Mouse (Mus musculus) Patski (cell line): ENCODE results near the gene Slc35f3. TPM values are rescaled to one million over a fixed set of nuclear protein-coding genes. Genes with fewer than 3 reads are reported as not detected.

Source experiments
- ATAC-seq: fragments of 100-300 bp; one replicate; pipeline ENCODE4 v1.8.0; 2021
- CTCF ChIA-PET: fragments of 350-600 bp; sonication (Branson Sonifier 250); formaldehyde crosslinking; loops from one replicate; lab custom pipeline; 2022; ENCODE audit warnings: inconsistent platforms; lab: Charles Lee
- POLR2A ChIA-PET: fragments of 350-600 bp; sonication (Branson Sonifier 250); formaldehyde crosslinking; loops from one replicate; lab custom pipeline; 2022; ENCODE audit warnings: antibody characterized with exemption, inconsistent platforms; lab: Charles Lee
- DNase-seq: peaks from one replicate; pipeline ENCODE4 v3.0.0-alpha.2; 2011; ENCODE audit warnings: low read depth, low spot score
- H3K27me3 ChIP-seq: fragments of 371-371 bp; one replicate; pipeline ENCODE4 v1.5.1; 2021
- CTCF ChIP-seq: fragments of 100-300 bp; IDR thresholded peaks from one replicate; pipeline ENCODE4 v1.5.1; 2021
- in situ Hi-C: fragments of 300-500 bp; cut with MboI; formaldehyde crosslinking; loops from 3 replicates; pipeline ENCODE4 v1.11.1; 2018; ENCODE audit warnings: low pct_unique_long_range_greater_than_20kb, mixed read lengths
- polyA plus RNA-seq: library from polyadenylated mRNA; unstranded; gene quantifications from one replicate; pipeline ENCODE4 v1.2.3, GENCODE M21; 2021

Gene Slc35f3
- polyA plus RNA-seq, 1 experiment from 2014 or later, result 24.4 TPM

- DNase-seq (peak; percentile 92), ATAC-seq (peak; percentile 91)
- no peaks in the 10 kb centered on the region for H3K27me3 ChIP-seq
- TF ChIP-seq CTCF, result no peak
- in situ Hi-C loops, result no loop called here
- POLR2A ChIA-PET, result interaction anchor here (1.3 kb wide), 1 partner anchor 33 kb away, joined by 3 read pairs; no protein-coding TSS in a partner anchor
- CTCF ChIA-PET, result interaction anchor here (1.5 to 2.2 kb wide), 2 partner anchors 28 to 61 kb away, joined by 3 to 11 read pairs; partner anchors contain the start of gene Slc35f3
Measured at GRCm38 (mm10) chr8:126359296-126359695, 60.9 kb downstream of the Slc35f3 start.

DNA sequence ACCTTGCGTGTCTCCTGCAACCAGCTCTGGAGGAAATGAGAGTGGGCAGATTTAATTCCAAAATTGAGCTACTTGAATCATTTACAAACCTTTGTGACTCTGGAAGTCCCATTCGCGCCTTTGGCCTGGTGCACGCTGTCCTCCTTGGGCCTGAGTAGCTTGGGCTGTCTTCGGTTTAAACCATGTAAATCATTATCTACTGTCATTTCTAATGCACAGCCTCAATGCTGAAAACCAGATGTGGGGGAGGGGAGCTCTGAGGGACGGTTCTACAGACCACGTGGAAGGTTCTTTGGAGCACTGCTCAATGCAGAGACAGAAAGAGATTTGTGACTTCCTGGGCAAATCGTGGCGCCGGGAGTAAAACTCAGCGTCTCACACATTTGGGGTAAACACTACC lies 61.7 kb downstream of the Slc35f3 start:
- H3K27me3 ChIP-seq, result no peaks in the 10 kb centered on the region
- ATAC-seq (no peak), DNase-seq (no peak)
- POLR2A ChIA-PET, result interaction anchor here (1.3 kb wide), 1 partner anchor 32 kb away, joined by 3 read pairs; no protein-coding TSS in a partner anchor
- CTCF ChIA-PET, result interaction anchor here (0.7 to 2.2 kb wide), 3 partner anchors 12 to 62 kb away, joined by 3 to 11 read pairs (median 4); partner anchors contain the start of gene Slc35f3
- TF ChIP-seq CTCF, result no peak
- in situ Hi-C loops, result no loop called here

DNA sequence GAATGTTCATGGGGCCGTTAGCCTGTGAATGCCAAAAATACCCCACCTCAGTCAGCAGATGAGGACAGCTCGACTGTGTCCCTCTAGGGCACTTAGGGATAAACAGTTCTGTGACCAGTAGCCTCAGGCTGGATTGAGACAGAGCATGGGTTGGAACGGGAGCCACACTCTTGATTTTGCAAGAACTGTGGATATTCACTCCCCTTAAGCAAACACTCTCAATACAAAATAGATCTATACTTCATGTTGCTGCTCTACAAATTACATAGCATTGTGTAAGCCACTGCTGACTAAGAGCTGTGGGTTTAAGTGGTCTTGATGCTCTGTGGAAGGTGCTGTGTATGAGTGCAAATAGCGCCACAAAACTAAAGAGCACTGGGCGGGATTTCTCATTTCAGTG lies 62.3 kb downstream of the Slc35f3 start:
- in situ Hi-C loops, result no loop called here
- no peak for TF ChIP-seq CTCF
- DNase-seq, result no peak
- no peak for ATAC-seq
- ChIA-PET CTCF (interaction anchor here (0.7 to 2.2 kb wide), 3 partner anchors 11 to 63 kb away, joined by 3 to 11 read pairs (median 4); partner anchors contain the start of gene Slc35f3), POLR2A (no interaction called here)
- no peaks in the 10 kb centered on the region for H3K27me3 ChIP-seq

DNA sequence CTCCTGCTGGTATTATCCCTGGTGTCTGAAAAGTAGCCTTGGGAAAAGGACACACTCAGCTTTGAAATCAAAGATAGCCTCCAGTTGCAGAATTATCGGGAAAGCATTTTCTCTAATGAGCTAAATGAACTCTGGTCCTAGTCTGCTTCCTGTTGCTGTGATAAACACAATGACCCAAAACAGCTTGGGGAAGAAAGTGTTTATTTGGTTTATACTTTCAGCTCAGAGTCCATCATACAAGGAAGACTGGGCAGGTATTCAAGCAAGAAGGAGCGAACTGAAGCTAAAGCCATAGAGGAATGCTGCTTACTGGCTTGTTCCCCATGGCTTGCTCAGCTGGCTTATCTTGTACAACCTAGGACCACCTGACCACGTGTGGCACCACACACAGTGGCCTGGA lies 67.9 kb downstream of the Slc35f3 start:
- no peak for ATAC-seq
- H3K27me3 ChIP-seq, result no peaks in the 10 kb centered on the region
- CTCF ChIA-PET, result interaction anchor here (1.1 to 2.4 kb wide), 4 partner anchors 11 to 69 kb away, joined by 3 to 8 read pairs (median 4); no protein-coding TSS in a partner anchor
- POLR2A ChIA-PET, result no interaction called here
- DNase-seq, result no peak
- TF ChIP-seq CTCF, result no peak
- in situ Hi-C loops, result no loop called here

DNA sequence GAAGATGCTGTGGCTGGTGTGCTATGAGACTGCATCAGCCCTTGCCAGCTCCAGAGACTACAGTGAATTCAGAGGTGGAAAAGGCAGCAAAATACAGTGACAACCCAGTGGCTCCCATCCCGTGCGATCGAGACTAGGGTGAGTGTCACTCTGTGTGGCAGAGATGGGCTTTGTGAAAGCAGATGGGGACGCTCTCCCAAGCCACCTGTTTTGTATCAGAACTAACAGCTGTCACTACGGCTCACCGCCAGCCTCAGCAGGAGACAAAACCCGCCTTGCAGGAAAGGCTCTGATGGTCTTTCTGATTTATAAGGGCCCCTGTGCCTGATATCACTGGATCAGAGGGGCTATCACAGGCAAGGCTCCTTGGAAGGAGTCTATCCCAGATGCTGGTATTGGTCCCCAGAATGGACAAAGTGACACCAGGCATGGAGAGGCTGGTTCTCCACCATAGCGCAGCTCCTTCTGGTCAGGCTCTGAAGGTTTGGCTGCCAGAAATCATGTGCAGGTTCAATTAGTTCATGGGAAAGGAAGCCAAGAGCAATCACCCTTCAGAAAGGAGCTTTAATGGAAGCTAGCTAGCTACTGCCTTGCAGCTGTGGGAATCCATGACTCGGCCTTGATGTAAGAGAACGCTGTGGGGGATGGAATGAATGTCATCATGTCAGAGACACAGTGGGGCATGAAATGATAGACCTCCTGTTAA lies 70.1 kb downstream of the Slc35f3 start:
- no peaks in the 10 kb centered on the region for H3K27me3 ChIP-seq
- ChIA-PET CTCF (interaction anchor here (2.1 kb wide), 1 partner anchor 15 kb away, joined by 10 read pairs; no protein-coding TSS in a partner anchor), POLR2A (no interaction called here)
- no peak for TF ChIP-seq CTCF
- DNase-seq (no peak), ATAC-seq (no peak)
- in situ Hi-C loops, result no loop called here

DNA sequence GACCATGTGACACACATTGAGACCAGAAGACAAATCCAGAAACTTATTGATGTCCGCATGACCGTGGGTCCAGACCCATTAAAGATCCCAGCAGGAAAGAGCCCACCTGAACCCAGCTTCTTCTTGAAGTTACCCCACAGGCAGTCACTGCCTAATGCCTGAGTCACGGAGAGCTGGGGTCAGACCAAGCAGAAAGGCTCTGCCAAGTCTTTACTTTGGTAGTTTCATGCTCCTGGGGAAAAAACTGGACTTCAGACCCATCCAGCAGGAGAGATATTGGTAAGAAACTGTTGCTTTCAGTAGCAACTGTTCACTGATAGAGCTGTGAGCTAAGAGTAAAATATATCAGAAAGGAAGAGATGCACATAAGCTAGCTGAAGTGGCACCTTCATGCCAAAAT lies 73.5 kb downstream of the Slc35f3 start:
- in situ Hi-C loops, result no loop called here
- no peaks in the 10 kb centered on the region for H3K27me3 ChIP-seq
- DNase-seq (no peak), ATAC-seq (no peak)
- POLR2A ChIA-PET, result no interaction called here
- CTCF ChIA-PET, result interaction anchor here (1.6 to 2.3 kb wide), 3 partner anchors 11 to 75 kb away, joined by 3 to 6 read pairs (median 6); no protein-coding TSS in a partner anchor
- no peak for TF ChIP-seq CTCF

DNA sequence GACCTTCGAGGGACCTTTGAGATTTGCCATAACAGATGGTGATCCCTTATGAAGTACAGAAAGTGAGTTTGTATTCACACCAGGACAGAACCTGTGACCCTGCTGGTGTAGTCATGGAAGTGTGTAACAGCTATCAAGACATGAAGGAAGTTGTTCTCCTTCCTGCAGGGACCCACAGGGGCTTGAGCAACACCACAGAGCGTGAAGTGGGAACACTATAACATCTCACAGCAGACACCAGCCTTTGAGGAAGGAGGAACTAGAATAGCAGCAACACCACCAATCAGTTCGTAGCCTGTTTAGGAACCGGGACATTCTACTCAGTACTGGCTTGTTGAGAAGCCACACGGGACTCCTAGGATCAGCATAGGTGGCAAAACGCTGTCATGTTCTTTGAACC lies 81.2 kb downstream of the Slc35f3 start:
- in situ Hi-C loops, result no loop called here
- ATAC-seq (no peak), DNase-seq (no peak)
- ChIA-PET POLR2A (interaction anchor here (0.8 kb wide), 1 partner anchor 10 kb away, joined by 3 read pairs; no protein-coding TSS in a partner anchor), CTCF (interaction anchor here (0.8 to 1.6 kb wide), 2 partner anchors 9 to 26 kb away, joined by 3 to 4 read pairs; no protein-coding TSS in a partner anchor)
- TF ChIP-seq CTCF, result no peak
- no peaks in the 10 kb centered on the region for H3K27me3 ChIP-seq

GRCm38 (mm10) chr8:126380141-126380540 lies 81.8 kb downstream of the Slc35f3 start:
- ATAC-seq, result no peak
- in situ Hi-C loops, result no loop called here
- ChIA-PET POLR2A (interaction anchor here (0.8 kb wide), 1 partner anchor 10 kb away, joined by 3 read pairs; no protein-coding TSS in a partner anchor), CTCF (interaction anchor here (1.6 kb wide), 1 partner anchor 10 kb away, joined by 4 read pairs; no protein-coding TSS in a partner anchor)
- DNase-seq, result no peak
- no peaks in the 10 kb centered on the region for H3K27me3 ChIP-seq
- TF ChIP-seq CTCF, result no peak

DNA sequence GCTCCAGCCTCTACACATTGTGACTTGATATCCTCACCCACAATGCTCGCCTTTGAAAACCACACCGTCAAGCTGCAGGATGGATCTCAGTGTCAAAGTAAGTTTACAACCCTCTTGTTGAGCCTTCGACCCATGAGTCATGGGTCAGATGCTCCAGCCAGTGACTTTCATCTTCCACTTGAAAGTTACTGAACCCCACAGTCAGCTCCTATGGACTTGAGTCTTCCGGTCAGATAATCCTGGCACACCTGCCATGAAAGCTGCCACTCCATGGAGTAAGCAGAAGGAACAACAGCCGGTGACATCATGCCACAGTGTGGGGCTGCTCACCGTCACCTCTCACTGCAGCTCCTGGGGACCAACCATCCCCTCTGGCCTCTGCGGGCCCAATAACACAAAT lies 82.9 kb downstream of the Slc35f3 start:
- TF ChIP-seq CTCF, result no peak
- in situ Hi-C loops, result no loop called here
- ATAC-seq (no peak), DNase-seq (no peak)
- POLR2A ChIA-PET, result no interaction called here
- no peaks in the 10 kb centered on the region for H3K27me3 ChIP-seq
- CTCF ChIA-PET, result interaction anchor here (0.9 to 3.2 kb wide), 5 partner anchors 9 to 84 kb away, joined by 3 to 10 read pairs (median 4); no protein-coding TSS in a partner anchor

- ChIA-PET POLR2A (interaction anchor here (1.1 kb wide), 1 partner anchor 116 kb away, joined by 3 read pairs; no protein-coding TSS in a partner anchor), CTCF (interaction anchor here (1.1 to 4.3 kb wide), 12 partner anchors 8 to 115 kb away, joined by 3 to 23 read pairs (median 4); partner anchors contain the start of gene Slc35f3)
- in situ Hi-C loops, result no loop called here
- ATAC-seq, result no peak
- no peak for DNase-seq
- no peaks in the 10 kb centered on the region for H3K27me3 ChIP-seq
- TF ChIP-seq CTCF, result no peak
Measured at GRCm38 (mm10) chr8:126382216-126382615, 83.9 kb downstream of the Slc35f3 start.
